ENCODE assay signal across 8 mouse cellular contexts in the genomic region with DNA sequence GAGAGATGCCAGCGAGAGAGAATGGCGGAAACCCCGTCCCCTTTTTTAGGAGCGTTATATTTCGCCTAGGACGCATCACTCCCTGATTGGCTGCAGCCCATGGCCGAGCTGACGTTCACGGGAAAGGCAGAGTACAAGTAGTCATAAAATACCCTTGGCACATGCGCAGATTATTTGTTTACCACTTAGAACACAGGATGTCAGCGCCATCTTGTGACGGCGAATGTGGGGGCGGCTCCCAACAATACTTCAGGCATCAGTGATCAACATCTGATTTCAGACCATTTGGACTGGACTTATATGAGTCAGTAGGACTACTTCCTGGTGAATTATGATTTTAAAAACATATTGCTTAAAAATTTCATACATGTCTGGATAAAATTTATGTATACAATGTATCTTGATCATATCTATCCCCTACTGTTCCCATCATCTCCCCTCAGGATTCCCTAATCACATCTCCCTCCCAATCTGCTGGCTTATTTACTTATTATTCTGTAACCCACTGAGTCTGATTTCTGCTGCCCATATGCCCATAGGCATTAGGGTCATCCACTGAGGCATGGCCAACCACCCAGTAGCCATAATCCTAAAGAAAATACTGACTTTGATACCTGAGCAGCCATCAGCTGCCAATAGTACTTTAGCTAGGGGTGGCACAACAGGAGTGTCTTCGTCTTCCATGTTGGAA.
DNase-seq lines count a peak whose midpoint lies in the region; ATAC-seq and TF ChIP-seq lines count a peak whose summit lies in the region.
"Not testable (repeated sequence)": the region's sequence is repeated elsewhere in the genome, so short reads cannot be mapped to it uniquely, and the experiment has no call there.

No protein-coding gene starts in this region.

- not testable (repeated sequence) for H3K4me2 ChIP-seq in hindbrain, embryonic 16.5 days (ENCODE audit: low read length); kidney, postnatal 0 days (ENCODE audit: low read length); lung, embryonic 14.5 days; midbrain, embryonic 16.5 days (ENCODE audit: low read length); stomach, embryonic 14.5 days (replicated peaks; ENCODE audit: low read depth, low read length)

- DNase-seq in T-cell, adult 2 months (ENCODE audit: low spot score): peak; percentile 23
- peak; percentile 41 for DNase-seq in embryonic facial prominence, embryonic 10.5 days (ENCODE audit: low spot score)
- DNase-seq in kidney, postnatal 0 days (ENCODE audit: low spot score): peak; percentile 78
- DNase-seq in lung, embryonic 14.5 days: peak; percentile 63

- TF ChIP-seq CTCF in kidney, postnatal 0 days (IDR thresholded peaks at IDR 0.05; ENCODE audit: low read depth): peak; percentile 18; the same call in 1 of the 2 replicates
- not testable (repeated sequence) for TF ChIP-seq CTCF in lung, embryonic 14.5 days (IDR thresholded peaks at IDR 0.05; ENCODE audit: low read depth)

- not testable (repeated sequence) for H3K27me3 ChIP-seq in embryonic facial prominence, embryonic 10.5 days (replicated peaks; ENCODE audit: low read depth, poor library complexity, severe bottlenecking); hindbrain, embryonic 16.5 days (replicated peaks; ENCODE audit: control insufficient read depth, insufficient read depth, low read length); kidney, postnatal 0 days (ENCODE audit: insufficient read depth, low read length); lung, embryonic 14.5 days (ENCODE audit: insufficient read depth, low read length); midbrain, embryonic 16.5 days (ENCODE audit: control insufficient read depth, insufficient read depth, low read depth, low read length); stomach, embryonic 14.5 days (ENCODE audit: control insufficient read depth, insufficient read depth, low read length)

- not testable (repeated sequence) for H3K9me3 ChIP-seq in embryonic facial prominence, embryonic 10.5 days; hindbrain, embryonic 16.5 days (ENCODE audit: control insufficient read depth, low read length); kidney, postnatal 0 days (replicated peaks; ENCODE audit: low read length); lung, embryonic 14.5 days (ENCODE audit: low read depth, low read length); midbrain, embryonic 16.5 days (replicated peaks; ENCODE audit: control insufficient read depth, low read length, poor library complexity, severe bottlenecking); stomach, embryonic 14.5 days (ENCODE audit: control insufficient read depth, low read depth, low read length)

- WGBS in embryonic facial prominence, embryonic 10.5 days: 17% methylated on average over 6 of the region's 15 CpGs
- 26% methylated on average over 5 of the region's 15 CpGs for WGBS in hindbrain, embryonic 16.5 days
- 29% methylated on average over 5 of the region's 15 CpGs for WGBS in kidney, postnatal 0 days
- WGBS in lung, embryonic 14.5 days: 17% methylated on average over 5 of the region's 15 CpGs
- 27% methylated on average over 5 of the region's 15 CpGs for WGBS in midbrain, embryonic 16.5 days
- WGBS in stomach, embryonic 14.5 days: 28% methylated on average over 6 of the region's 15 CpGs

- H3K4me1 ChIP-seq in embryonic facial prominence, embryonic 10.5 days: peaks cover 10% of the 10 kb centered on the region
- peaks cover 12% of the 10 kb centered on the region for H3K4me1 ChIP-seq in hindbrain, embryonic 16.5 days (ENCODE audit: control insufficient read depth, insufficient read depth, low read depth, low read length)
- H3K4me1 ChIP-seq in kidney, postnatal 0 days (replicated peaks; ENCODE audit: insufficient read depth, low read length); lung, embryonic 14.5 days (ENCODE audit: insufficient read depth); stomach, embryonic 14.5 days (ENCODE audit: control insufficient read depth, insufficient read depth, low read length): not testable (repeated sequence)
- H3K4me1 ChIP-seq in midbrain, embryonic 16.5 days (ENCODE audit: control insufficient read depth, insufficient read depth, low read length): peaks cover 12% of the 10 kb centered on the region

- ATAC-seq in granulocyte monocyte progenitor cell, adult 5-6 weeks (replicated peaks; ENCODE audit: poor library complexity, severe bottlenecking): peak; percentile 71
- peak; percentile 63; the same call in 1 of the 2 replicates for ATAC-seq in hindbrain, embryonic 16.5 days
- ATAC-seq in kidney, postnatal 0 days (replicated peaks; ENCODE audit: low FRiP score, low read depth): peak; percentile 82
- ATAC-seq in lung, embryonic 14.5 days (ENCODE audit: insufficient read depth): peak; percentile 83
- ATAC-seq in midbrain, embryonic 16.5 days: peak; percentile 70
- ATAC-seq in stomach, embryonic 14.5 days (ENCODE audit: insufficient number of reproducible peaks, insufficient read depth, low FRiP score, low read depth): peak; percentile 6; the same call in 1 of the 2 replicates

- not testable (repeated sequence) for H3K36me3 ChIP-seq in embryonic facial prominence, embryonic 10.5 days (replicated peaks); hindbrain, embryonic 16.5 days (ENCODE audit: control insufficient read depth, insufficient read depth, low read length); kidney, postnatal 0 days (ENCODE audit: insufficient read depth, low read length); lung, embryonic 14.5 days (ENCODE audit: insufficient read depth); midbrain, embryonic 16.5 days (ENCODE audit: control insufficient read depth, insufficient read depth, low read length); stomach, embryonic 14.5 days (ENCODE audit: control insufficient read depth, insufficient read depth, low read length)

- H3K4me3 ChIP-seq in embryonic facial prominence, embryonic 10.5 days: 0 out of 2 replicates have a peak overlapping the region, but pooled peaks have one; percentile 18
- not testable (repeated sequence) for H3K4me3 ChIP-seq in hindbrain, embryonic 16.5 days (ENCODE audit: low read length); kidney, postnatal 0 days (replicated peaks; ENCODE audit: low read depth, low read length); lung, embryonic 14.5 days (ENCODE audit: low read depth, low read length); midbrain, embryonic 16.5 days (ENCODE audit: low read depth, low read length); stomach, embryonic 14.5 days (ENCODE audit: low read depth, low read length)

- H3K27ac ChIP-seq in embryonic facial prominence, embryonic 10.5 days (replicated peaks); hindbrain, embryonic 16.5 days (ENCODE audit: low read depth, low read length); kidney, postnatal 0 days; lung, embryonic 14.5 days (ENCODE audit: low read depth); midbrain, embryonic 16.5 days (ENCODE audit: low read length); stomach, embryonic 14.5 days (ENCODE audit: low read length): not testable (repeated sequence)

- H3K9ac ChIP-seq in hindbrain, embryonic 16.5 days (ENCODE audit: low read depth, low read length); kidney, postnatal 0 days (ENCODE audit: low read depth, low read length); lung, embryonic 14.5 days; midbrain, embryonic 16.5 days (ENCODE audit: low read depth, low read length); stomach, embryonic 14.5 days (replicated peaks; ENCODE audit: low read depth, low read length): not testable (repeated sequence)

Comparison
In these comparisons a context has a peak if more than half of its experiments do, and no peak if none do; other contexts are left out.
1. DNase-seq: peak in every context shown above with its lines; median percentile 78 in kidney, postnatal 0 days; 63 in lung, embryonic 14.5 days; 41 in embryonic facial prominence, embryonic 10.5 days; 23 in T-cell, adult 2 months.
2. ATAC-seq: peak in every context shown above with its lines; median percentile 83 in lung, embryonic 14.5 days; 82 in kidney, postnatal 0 days; 71 in granulocyte monocyte progenitor cell, adult 5-6 weeks; 70 in midbrain, embryonic 16.5 days; 63 in hindbrain, embryonic 16.5 days; 6 in stomach, embryonic 14.5 days.